Mouse (Mus musculus) ES-Bruce4 (cell line): Measurements from ENCODE around the gene Gjc2. TPM values are rescaled to one million over a fixed set of nuclear protein-coding genes. Genes with fewer than 3 reads are reported as not detected.

Experiments used
- H3K27ac ChIP-seq: 2 replicates; pipeline ENCODE4 v1.5.1; 2012; ENCODE audit warnings: low read length, inconsistent platforms; ENCODE audit not compliant: insufficient read depth
- H3K27me3 ChIP-seq: 2 replicates; pipeline ENCODE4 v1.6.1; 2012; ENCODE audit warnings: mild to moderate bottlenecking, low read length, inconsistent platforms; ENCODE audit not compliant: control insufficient read depth, poor library complexity, insufficient read depth, severe bottlenecking
- H3K36me3 ChIP-seq: 2 replicates; pipeline ENCODE4 v1.6.1; 2012; ENCODE audit warnings: inconsistent platforms, mild to moderate bottlenecking, low read length, moderate library complexity; ENCODE audit not compliant: control insufficient read depth, poor library complexity, insufficient read depth, severe bottlenecking
- H3K4me1 ChIP-seq: one replicate; pipeline ENCODE4 v1.8.1; 2011; ENCODE audit warnings: low read length; ENCODE audit not compliant: control insufficient read depth, insufficient read depth
- H3K4me3 ChIP-seq: 2 replicates; pipeline ENCODE4 v1.5.1; 2011; ENCODE audit warnings: low read depth, mild to moderate bottlenecking, low read length
- H3K9ac ChIP-seq: 2 replicates; pipeline ENCODE4 v1.6.1; 2012; ENCODE audit warnings: low read depth, mild to moderate bottlenecking, inconsistent platforms; ENCODE audit not compliant: poor library complexity, severe bottlenecking
- H3K9me3 ChIP-seq: replicated peaks from 2 replicates; pipeline ENCODE4 v1.6.1; 2012; ENCODE audit warnings: mild to moderate bottlenecking, low read length, inconsistent platforms; ENCODE audit not compliant: control insufficient read depth, poor library complexity, insufficient read depth, severe bottlenecking
- CTCF ChIP-seq: IDR thresholded peaks from one replicate; pipeline ENCODE4 v1.8.1; 2011; ENCODE audit warnings: low read depth, low read length
- EP300 ChIP-seq: IDR thresholded peaks from 2 replicates; pipeline ENCODE4 v1.6.1; 2011; ENCODE audit warnings: low read depth, low read length; ENCODE audit not compliant: insufficient read depth
- POLR2A ChIP-seq: IDR thresholded peaks from one replicate; pipeline ENCODE4 v1.8.1; 2011; ENCODE audit warnings: low read length; ENCODE audit not compliant: insufficient read depth
- polyA plus RNA-seq: library from polyadenylated mRNA; stranded (reverse); fragments of >200 nt; gene quantifications from 2 replicates; pipeline ENCODE4 v1.2.4, GENCODE M21; 2011; ENCODE audit warnings: low read depth; ENCODE audit not compliant: missing spikeins, insufficient read depth, insufficient read length

The Gjc2 gene
- polyA plus RNA-seq, 1 experiment, result not detected

DNA sequence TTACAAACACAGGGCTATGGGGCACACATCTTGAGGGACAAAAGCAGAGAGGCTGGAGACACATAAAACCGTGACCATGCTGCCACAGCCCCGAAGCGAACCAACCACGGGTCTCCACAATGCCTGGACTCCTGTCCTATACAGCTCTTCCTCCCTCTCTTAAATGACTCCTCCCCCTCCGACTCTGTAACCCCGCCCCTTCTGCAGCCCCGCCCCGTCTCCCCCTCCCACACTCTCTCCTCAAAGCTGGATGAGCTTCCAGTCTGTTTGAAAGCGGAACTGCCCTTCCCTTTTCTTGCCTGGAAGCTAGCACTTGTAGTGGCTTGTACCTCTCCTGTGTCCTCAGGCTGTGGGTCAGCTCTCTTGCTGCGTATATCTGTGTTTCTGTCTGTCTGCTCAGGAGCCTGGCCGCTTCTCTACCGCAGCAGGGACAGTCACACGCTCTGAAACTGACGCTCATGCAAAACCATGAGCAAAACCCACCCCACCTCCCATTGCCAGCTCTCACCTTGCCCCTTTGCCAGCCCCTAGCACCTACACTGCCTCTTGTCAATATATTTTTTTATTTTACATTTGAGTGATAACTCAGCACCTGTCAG is 41.1 kb downstream of the Gjc2 start:
- Histone ChIP-seq H3K27me3 (no peaks in the 10 kb centered on the region), H3K27ac (peak overlapping the region; percentile 9; the same call in 1 of the 2 replicates), H3K9ac (no peak overlapping the region), H3K4me3 (0 out of 2 replicates have a peak overlapping the region, but pooled peaks have one; percentile 1), H3K36me3 (no peaks in the 10 kb centered on the region), H3K4me1 (no peaks in the 10 kb centered on the region), H3K9me3 (no peaks in the 10 kb centered on the region)
- TF ChIP-seq EP300 (no peak), POLR2A (peak; percentile 73)

DNA sequence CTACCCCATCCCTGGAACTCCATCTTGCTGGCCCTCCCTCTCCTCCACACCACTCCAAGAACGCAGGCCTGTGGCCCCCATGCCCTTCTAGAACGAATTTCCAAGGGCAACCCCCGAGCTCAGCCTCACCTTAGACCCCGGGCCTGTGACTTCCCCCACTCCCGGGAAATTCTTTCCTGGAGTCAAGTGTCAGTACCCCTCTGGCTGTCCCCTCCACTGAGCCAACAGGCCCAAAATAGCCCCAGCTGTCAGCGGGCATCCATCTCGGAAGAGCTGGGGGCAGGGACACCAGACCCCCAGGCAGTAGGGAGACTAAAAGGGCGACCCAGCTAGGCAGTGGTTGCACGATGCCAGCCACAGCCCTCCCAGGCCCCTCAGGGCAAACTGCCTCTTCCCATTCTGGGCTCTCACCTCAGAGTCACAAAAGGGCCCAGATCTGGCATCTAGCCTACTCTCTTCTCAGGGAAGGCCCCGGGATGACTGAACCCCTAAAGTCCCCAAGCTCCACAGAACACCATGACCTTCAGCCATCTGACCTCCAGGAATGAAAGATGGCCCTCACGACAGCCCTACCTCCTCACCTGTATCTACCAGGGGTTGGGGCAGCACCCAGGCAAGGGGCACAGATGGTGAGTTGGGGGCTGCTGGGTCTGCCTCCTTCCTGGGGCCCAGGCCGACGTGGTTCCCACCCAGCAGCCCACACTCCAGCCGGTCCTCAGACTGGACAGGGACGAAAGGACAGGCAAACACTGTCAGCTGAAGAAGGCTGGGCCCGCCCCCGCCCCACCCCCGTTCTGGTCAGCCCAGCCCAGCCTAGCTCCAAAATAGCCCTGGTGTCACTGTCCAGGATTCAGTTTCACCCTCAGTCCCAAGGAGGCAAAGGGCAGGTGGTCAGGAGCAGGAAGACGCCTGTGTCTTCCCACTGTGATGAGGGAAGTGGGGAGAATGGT is 44.2 kb downstream of the Gjc2 start:
- Histone ChIP-seq H3K9me3 (no peaks in the 10 kb centered on the region), H3K9ac (no peak overlapping the region), H3K27ac (no peak overlapping the region), H3K4me3 (no peak overlapping the region), H3K27me3 (peaks cover 3% of the 10 kb centered on the region), H3K36me3 (no peaks in the 10 kb centered on the region), H3K4me1 (no peaks in the 10 kb centered on the region)
- TF ChIP-seq EP300, result no peak
- no peak for TF ChIP-seq POLR2A
- TF ChIP-seq CTCF, result no peak

DNA sequence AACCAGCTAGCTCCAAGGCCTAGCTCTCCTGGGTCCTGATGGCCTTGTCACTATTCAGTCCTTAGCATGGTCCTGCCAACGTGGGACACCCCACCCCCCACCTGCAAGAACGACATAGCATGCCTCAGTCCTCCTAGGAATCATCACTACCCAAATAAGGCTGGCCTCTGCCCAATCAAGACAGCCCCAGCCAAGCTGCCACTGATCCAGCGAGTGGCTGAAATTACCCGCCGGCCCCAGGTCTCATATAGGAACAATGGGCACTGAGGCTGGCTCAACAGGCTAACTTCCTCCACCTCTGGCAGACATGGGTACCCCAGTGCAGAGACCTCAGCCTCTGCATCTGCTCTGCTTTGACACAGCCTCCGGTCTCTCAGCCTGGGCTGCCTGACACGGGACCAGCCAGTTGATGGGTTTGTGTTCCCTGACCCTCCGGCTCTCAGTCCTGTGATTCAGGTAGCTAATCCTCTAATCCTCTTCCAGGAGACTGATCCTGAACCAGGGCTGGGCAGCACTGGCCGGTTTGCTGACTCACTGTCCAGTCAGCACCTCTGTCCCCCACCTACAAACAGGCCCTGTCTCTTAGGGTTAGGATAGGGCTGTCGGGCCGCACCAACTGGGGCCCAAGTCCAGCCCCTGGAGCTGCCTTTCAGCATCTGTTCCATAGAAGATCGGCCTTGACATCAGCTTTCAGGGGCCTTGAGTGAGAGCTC is 45.9 kb downstream of the Gjc2 start:
- TF ChIP-seq CTCF (no peak), POLR2A (no peak), EP300 (no peak)
- H3K4me1 ChIP-seq, result no peaks in the 10 kb centered on the region
- H3K36me3 ChIP-seq, result no peaks in the 10 kb centered on the region
- no peak overlapping the region for H3K9ac ChIP-seq
- no peak overlapping the region for H3K4me3 ChIP-seq
- H3K27ac ChIP-seq, result no peak overlapping the region
- H3K9me3 ChIP-seq, result no peaks in the 10 kb centered on the region
- H3K27me3 ChIP-seq, result peaks cover 3% of the 10 kb centered on the region

DNA sequence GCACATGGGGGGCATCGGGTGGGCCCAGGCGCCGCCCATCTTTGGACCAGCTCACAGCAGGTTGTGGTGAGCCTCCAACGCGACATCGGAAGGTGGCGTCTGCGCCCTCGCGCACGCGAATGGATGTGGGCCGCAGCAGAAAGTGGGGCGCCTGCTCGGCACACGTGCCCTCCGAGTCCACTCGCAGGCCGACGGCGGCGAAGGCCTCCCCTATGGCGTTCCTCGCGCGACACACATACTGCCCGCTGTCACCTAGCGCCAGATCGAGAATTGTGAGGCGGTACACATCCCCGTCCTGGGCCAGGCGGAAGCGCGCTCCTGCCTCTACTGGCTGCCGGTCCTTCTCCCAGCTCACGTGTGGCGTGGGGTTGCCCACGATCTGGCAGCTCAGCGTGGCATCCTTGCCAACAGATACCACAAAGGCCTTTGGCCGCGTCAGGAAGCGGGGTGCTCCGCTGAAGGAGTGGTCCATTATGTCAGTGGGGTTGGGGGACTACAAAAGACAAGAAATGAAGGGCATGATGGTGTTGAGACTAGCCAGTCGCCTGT is 47.0 kb downstream of the Gjc2 start, which contains the start of gene Obscn:
Gene Obscn (minus strand): TSS at position 499 of the 549 bp plus-strand sequence.
- peaks cover 3% of the 10 kb centered on the region for H3K27me3 ChIP-seq
- no peak for TF ChIP-seq CTCF

DNA sequence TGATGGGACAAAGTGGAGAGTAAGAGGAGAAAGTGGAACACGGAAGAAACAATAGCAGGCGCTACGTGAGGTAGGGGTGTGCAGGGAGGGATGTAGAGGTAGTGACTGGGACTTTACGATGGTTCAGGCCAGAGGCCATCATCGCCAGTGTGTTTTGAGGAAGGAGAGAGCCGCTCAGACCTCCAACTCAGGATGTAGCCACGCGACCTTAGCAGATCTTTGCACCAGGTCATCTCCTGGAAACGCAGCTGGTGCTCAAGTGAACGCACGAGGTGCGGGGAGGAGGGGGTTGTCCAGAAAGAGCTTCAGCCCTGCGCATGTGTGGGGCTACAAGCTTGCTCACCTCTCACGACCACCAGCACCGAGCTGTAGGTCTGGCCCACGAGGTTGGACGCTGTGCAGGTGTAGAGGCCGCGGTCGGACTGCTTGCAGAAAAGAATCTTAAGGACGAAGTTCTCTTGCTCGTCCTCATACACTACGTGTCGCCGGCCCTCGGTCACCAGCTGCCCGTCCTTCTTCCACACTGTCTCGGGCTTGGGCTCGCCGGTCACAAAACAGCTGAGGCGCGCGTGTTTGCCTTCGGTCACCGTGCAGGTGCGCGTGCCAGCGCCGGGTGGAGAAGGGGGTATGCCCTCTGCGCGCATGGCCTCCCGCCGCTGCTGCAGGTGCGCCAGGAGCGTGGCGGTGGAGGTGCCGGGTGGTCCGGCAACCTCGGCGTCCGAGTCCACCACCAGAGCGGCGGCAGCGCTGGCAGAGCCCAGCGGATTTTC is 47.8 kb downstream of the Gjc2 start:
- no peaks in the 10 kb centered on the region for H3K4me1 ChIP-seq
- TF ChIP-seq POLR2A (no peak), CTCF (no peak), EP300 (no peak)
- H3K27me3 ChIP-seq, result peaks cover 3% of the 10 kb centered on the region
- no peak overlapping the region for H3K27ac ChIP-seq
- H3K4me3 ChIP-seq, result peak overlapping the region; percentile 58
- H3K36me3 ChIP-seq, result no peaks in the 10 kb centered on the region
- H3K9ac ChIP-seq, result 0 out of 2 replicates have a peak overlapping the region, but pooled peaks have one; percentile 15
- no peaks in the 10 kb centered on the region for H3K9me3 ChIP-seq

More for the DNA sequence above, 47.0 kb downstream of the Gjc2 start, which contains the start of gene Obscn:
- Histone ChIP-seq H3K4me3 (peak within 1 kb of the TSS; percentile 58), H3K9ac (0 out of 2 replicates have a peak within 1 kb of the TSS, but pooled peaks have one; percentile 15), H3K9me3 (no peaks in the 10 kb centered on the region), H3K27ac (no peak within 1 kb of the TSS), H3K36me3 (no peaks in the 10 kb centered on the region), H3K4me1 (no peaks in the 10 kb centered on the region)
